Mouse (Mus musculus): ENCODE measurements around the gene Nfic. TPM values are rescaled to one million over a fixed set of nuclear protein-coding genes. Genes with fewer than 3 reads are reported as not detected.

Nfic gene
- polyA plus RNA-seq, 1 experiment from 2014 or later: 21.4 TPM

- Histone ChIP-seq H3K27ac (ENCODE audit: low read depth, low read length) (peak within 1 kb of the TSS; percentile 83), H3K4me2 (peak within 1 kb of the TSS; percentile 99), H3K4me1 (replicated peaks; ENCODE audit: control insufficient read depth, insufficient read depth, low read length) (peaks cover 76% of the 10 kb centered on the region), H3K27me3 (replicated peaks; ENCODE audit: control insufficient read depth, insufficient read depth, low read length) (no peaks in the 10 kb centered on the region), H3K4me3 (ENCODE audit: low read depth, low read length) (peak within 1 kb of the TSS; percentile 94), H3K36me3 (ENCODE audit: control insufficient read depth, insufficient read depth, low read length) (peaks cover 10% of the 10 kb centered on the region; the same call in 1 of the 2 replicates), H3K9ac (ENCODE audit: low read depth, low read length) (peak within 1 kb of the TSS; percentile 90), H3K9me3 (ENCODE audit: control insufficient read depth, low read length) (no peaks in the 10 kb centered on the region)
- DNase-seq (ENCODE audit: low spot score) (peak; percentile 85), ATAC-seq (replicated peaks; ENCODE audit: low FRiP score) (peak; percentile 85)
- 2% methylated on average over 76 of the region's 79 CpGs for WGBS
Measured at GRCm38 (mm10) chr10:81356991-81357844, 98.2 kb downstream of the Nfic start, which contains the start of gene Mfsd12. Gene Mfsd12 (plus strand): TSS chr10:81357491.

GRCm38 (mm10) chr10:81356352-81356990, 99.0 kb downstream of the Nfic start:
- peaks cover 10% of the 10 kb centered on the region; the same call in 1 of the 2 replicates for H3K36me3 ChIP-seq (ENCODE audit: control insufficient read depth, insufficient read depth, low read length)
- peak overlapping the region; percentile 54 for H3K9ac ChIP-seq (ENCODE audit: low read depth, low read length)
- H3K27me3 ChIP-seq (replicated peaks; ENCODE audit: control insufficient read depth, insufficient read depth, low read length): no peaks in the 10 kb centered on the region
- H3K4me3 ChIP-seq (ENCODE audit: low read depth, low read length): peak overlapping the region; percentile 94
- 36% methylated on average over 12 of the region's 12 CpGs for WGBS
- DNase-seq (ENCODE audit: low spot score) (no peak), ATAC-seq (replicated peaks; ENCODE audit: low FRiP score) (no peak)
- peak overlapping the region; percentile 66; the same call in 1 of the 2 replicates for H3K27ac ChIP-seq (ENCODE audit: low read depth, low read length)
- peak overlapping the region; percentile 99 for H3K4me2 ChIP-seq
- H3K4me1 ChIP-seq (replicated peaks; ENCODE audit: control insufficient read depth, insufficient read depth, low read length): peaks cover 76% of the 10 kb centered on the region
- H3K9me3 ChIP-seq (ENCODE audit: control insufficient read depth, low read length): no peaks in the 10 kb centered on the region

GRCm38 (mm10) chr10:81355533-81355932, 99.9 kb downstream of the Nfic start:
- no peak overlapping the region for H3K9ac ChIP-seq (ENCODE audit: low read depth, low read length)
- no peaks in the 10 kb centered on the region for H3K9me3 ChIP-seq (ENCODE audit: control insufficient read depth, low read length)
- no peak overlapping the region for H3K4me2 ChIP-seq
- no peak overlapping the region for H3K4me3 ChIP-seq (ENCODE audit: low read depth, low read length)
- DNase-seq (ENCODE audit: low spot score) (no peak), ATAC-seq (replicated peaks; ENCODE audit: low FRiP score) (no peak)
- H3K4me1 ChIP-seq (replicated peaks; ENCODE audit: control insufficient read depth, insufficient read depth, low read length): peaks cover 75% of the 10 kb centered on the region
- peak overlapping the region; percentile 16; the same call in 1 of the 2 replicates for H3K27ac ChIP-seq (ENCODE audit: low read depth, low read length)
- H3K36me3 ChIP-seq (ENCODE audit: control insufficient read depth, insufficient read depth, low read length): 0 out of 2 replicates have a peak, but pooled peaks cover 4% of the 10 kb centered on the region
- 69% methylated on average over 4 of the region's 4 CpGs for WGBS
- H3K27me3 ChIP-seq (replicated peaks; ENCODE audit: control insufficient read depth, insufficient read depth, low read length): no peaks in the 10 kb centered on the region

- H3K9me3 ChIP-seq (ENCODE audit: control insufficient read depth, low read length): no peaks in the 10 kb centered on the region
- WGBS: 62% methylated on average over 9 of the region's 9 CpGs
- H3K27ac ChIP-seq (ENCODE audit: low read depth, low read length): no peak overlapping the region
- no peak overlapping the region for H3K4me2 ChIP-seq
- peaks cover 69% of the 10 kb centered on the region for H3K4me1 ChIP-seq (replicated peaks; ENCODE audit: control insufficient read depth, insufficient read depth, low read length)
- no peaks in the 10 kb centered on the region for H3K27me3 ChIP-seq (replicated peaks; ENCODE audit: control insufficient read depth, insufficient read depth, low read length)
- 0 out of 2 replicates have a peak, but pooled peaks cover 1% of the 10 kb centered on the region for H3K36me3 ChIP-seq (ENCODE audit: control insufficient read depth, insufficient read depth, low read length)
- DNase-seq (ENCODE audit: low spot score): no peak
- no peak for ATAC-seq (replicated peaks; ENCODE audit: low FRiP score)
- H3K9ac ChIP-seq (ENCODE audit: low read depth, low read length): peak overlapping the region; percentile 1; the same call in 1 of the 2 replicates
- no peak overlapping the region for H3K4me3 ChIP-seq (ENCODE audit: low read depth, low read length)
Measured at GRCm38 (mm10) chr10:81354738-81355477, 100.5 kb downstream of the Nfic start.

- Histone ChIP-seq H3K9me3 (ENCODE audit: control insufficient read depth, low read length) (no peaks in the 10 kb centered on the region), H3K27me3 (replicated peaks; ENCODE audit: control insufficient read depth, insufficient read depth, low read length) (no peaks in the 10 kb centered on the region), H3K9ac (ENCODE audit: low read depth, low read length) (peak overlapping the region; percentile 53), H3K36me3 (ENCODE audit: control insufficient read depth, insufficient read depth, low read length) (peaks cover 4% of the 10 kb centered on the region; the same call in 1 of the 2 replicates), H3K4me1 (replicated peaks; ENCODE audit: control insufficient read depth, insufficient read depth, low read length) (peaks cover 70% of the 10 kb centered on the region), H3K4me3 (ENCODE audit: low read depth, low read length) (peak overlapping the region; percentile 26), H3K4me2 (peak overlapping the region; percentile 62), H3K27ac (ENCODE audit: low read depth, low read length) (peak overlapping the region; percentile 69)
- 10% methylated on average over 9 of the region's 9 CpGs for WGBS
- DNase-seq (ENCODE audit: low spot score) (no peak), ATAC-seq (replicated peaks; ENCODE audit: low FRiP score) (peak; percentile 32)
Measured at GRCm38 (mm10) chr10:81351678-81352291, 103.7 kb downstream of the Nfic start.

- Histone ChIP-seq H3K27ac (ENCODE audit: low read depth, low read length) (peak within 1 kb of the TSS; percentile 87), H3K36me3 (ENCODE audit: control insufficient read depth, insufficient read depth, low read length) (peaks cover 4% of the 10 kb centered on the region; the same call in 1 of the 2 replicates), H3K9ac (ENCODE audit: low read depth, low read length) (peak within 1 kb of the TSS; percentile 84), H3K4me1 (replicated peaks; ENCODE audit: control insufficient read depth, insufficient read depth, low read length) (peaks cover 67% of the 10 kb centered on the region), H3K4me2 (peak within 1 kb of the TSS; percentile 96), H3K4me3 (ENCODE audit: low read depth, low read length) (peak within 1 kb of the TSS; percentile 86), H3K9me3 (ENCODE audit: control insufficient read depth, low read length) (no peaks in the 10 kb centered on the region), H3K27me3 (replicated peaks; ENCODE audit: control insufficient read depth, insufficient read depth, low read length) (0 out of 2 replicates have a peak, but pooled peaks cover 2% of the 10 kb centered on the region)
- DNase-seq (ENCODE audit: low spot score): peak; percentile 98
- WGBS: 1% methylated on average over 54 of the region's 54 CpGs
- peak; percentile 88 for ATAC-seq (replicated peaks; ENCODE audit: low FRiP score)
Measured at GRCm38 (mm10) chr10:81350351-81351063, 104.9 kb downstream of the Nfic start, which contains the start of gene Hmg20b. Gene Hmg20b (minus strand): TSS chr10:81350480.

GRCm38 (mm10) chr10:81349961-81350350, 105.5 kb downstream of the Nfic start:
- ATAC-seq (replicated peaks; ENCODE audit: low FRiP score) (no peak; the same call in 1 of the 2 replicates), DNase-seq (ENCODE audit: low spot score) (no peak)
- no peaks in the 10 kb centered on the region for H3K9me3 ChIP-seq (ENCODE audit: control insufficient read depth, low read length)
- H3K27me3 ChIP-seq (replicated peaks; ENCODE audit: control insufficient read depth, insufficient read depth, low read length): 0 out of 2 replicates have a peak, but pooled peaks cover 2% of the 10 kb centered on the region
- H3K36me3 ChIP-seq (ENCODE audit: control insufficient read depth, insufficient read depth, low read length): peaks cover 4% of the 10 kb centered on the region; the same call in 1 of the 2 replicates
- peak overlapping the region; percentile 86 for H3K4me3 ChIP-seq (ENCODE audit: low read depth, low read length)
- peak overlapping the region; percentile 84 for H3K9ac ChIP-seq (ENCODE audit: low read depth, low read length)
- H3K27ac ChIP-seq (ENCODE audit: low read depth, low read length): peak overlapping the region; percentile 87
- peaks cover 63% of the 10 kb centered on the region for H3K4me1 ChIP-seq (replicated peaks; ENCODE audit: control insufficient read depth, insufficient read depth, low read length)
- WGBS: under 1% methylated on average over 29 of the region's 29 CpGs
- H3K4me2 ChIP-seq: peak overlapping the region; percentile 96
